Mouse (Mus musculus) ovary, postnatal 14 days (tissue): ENCODE measurements around the gene Lekr1.

Source experiments
- DNase-seq: peaks from one replicate; pipeline ENCODE4 v3.0.0; 2022; ENCODE audit warnings: low spot score

The Lekr1 gene

DNA sequence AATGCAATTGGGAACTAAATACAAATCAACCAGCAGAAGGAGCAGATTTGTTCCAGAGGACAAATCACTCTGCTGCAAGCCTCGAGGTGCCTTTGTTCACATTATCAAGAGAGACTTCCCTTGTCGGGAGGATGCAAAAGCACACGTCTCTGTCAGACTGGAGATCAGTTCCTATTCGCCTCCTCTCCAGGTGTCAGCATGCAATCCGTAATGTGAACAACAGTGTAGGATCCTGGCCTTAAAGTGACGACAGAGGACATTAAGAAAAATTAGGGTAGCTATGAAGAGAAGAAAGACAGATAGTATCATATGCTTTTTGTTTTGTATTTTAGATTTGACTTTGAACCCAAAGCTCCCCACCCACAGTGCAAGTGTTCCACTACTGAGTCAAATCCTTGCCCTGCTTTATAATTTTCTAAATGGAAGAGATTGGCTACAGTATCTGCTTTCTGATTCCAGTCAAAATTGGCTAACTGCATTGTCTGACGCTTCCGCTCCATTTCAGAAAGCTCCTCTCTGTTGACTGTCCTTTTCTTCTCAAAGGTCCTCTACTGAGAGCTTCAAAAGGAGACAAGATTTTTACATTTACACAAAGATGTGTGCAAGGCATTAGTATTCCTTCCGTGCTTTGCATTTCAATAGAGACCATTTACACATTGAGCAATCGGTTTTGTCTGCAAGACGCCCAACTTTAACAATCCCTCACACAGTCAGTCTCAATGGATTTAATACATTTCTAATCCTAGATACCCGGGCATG lies 8.9 kb upstream of the Lekr1 start:
- DNase-seq: no peak

DNA sequence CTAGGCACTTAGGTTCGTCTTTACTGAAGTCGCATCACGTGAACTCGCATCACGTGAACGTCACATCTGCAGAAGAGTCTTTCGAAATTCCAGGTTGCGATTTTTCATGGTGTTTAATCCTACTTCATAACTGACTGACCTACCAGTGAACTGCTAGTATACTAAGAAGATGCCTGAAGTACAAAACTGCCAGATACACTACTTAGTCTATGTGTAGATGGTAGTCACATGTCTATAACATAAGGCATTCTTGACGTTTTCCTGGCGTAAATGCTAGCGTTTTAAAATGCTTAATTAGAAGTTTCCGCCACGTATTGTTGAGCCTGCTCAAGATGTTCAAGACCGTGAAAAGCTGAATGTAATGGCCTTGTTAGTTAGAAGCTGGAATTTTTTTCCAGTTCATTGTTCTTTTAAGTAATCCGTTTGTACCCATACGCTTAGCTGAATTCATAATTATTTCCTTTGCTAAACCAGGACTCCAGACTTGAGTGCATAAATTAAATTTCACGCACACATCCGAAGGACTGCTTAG lies 7.9 kb upstream of the Lekr1 start:
- no peak for DNase-seq

- peak; percentile 60 for DNase-seq
Observed at GRCm38 (mm10) chr3:65658721-65659619, 7.1 kb upstream of the Lekr1 start.

GRCm38 (mm10) chr3:65659620-65659932 lies 6.5 kb upstream of the Lekr1 start:
- DNase-seq: no peak

GRCm38 (mm10) chr3:65660336-65660735 lies 5.7 kb upstream of the Lekr1 start:
- DNase-seq: no peak

GRCm38 (mm10) chr3:65661731-65662130 lies 4.3 kb upstream of the Lekr1 start:
- no peak for DNase-seq

- DNase-seq: no peak
Observed at GRCm38 (mm10) chr3:65663176-65663575, 2.9 kb upstream of the Lekr1 start.

DNA sequence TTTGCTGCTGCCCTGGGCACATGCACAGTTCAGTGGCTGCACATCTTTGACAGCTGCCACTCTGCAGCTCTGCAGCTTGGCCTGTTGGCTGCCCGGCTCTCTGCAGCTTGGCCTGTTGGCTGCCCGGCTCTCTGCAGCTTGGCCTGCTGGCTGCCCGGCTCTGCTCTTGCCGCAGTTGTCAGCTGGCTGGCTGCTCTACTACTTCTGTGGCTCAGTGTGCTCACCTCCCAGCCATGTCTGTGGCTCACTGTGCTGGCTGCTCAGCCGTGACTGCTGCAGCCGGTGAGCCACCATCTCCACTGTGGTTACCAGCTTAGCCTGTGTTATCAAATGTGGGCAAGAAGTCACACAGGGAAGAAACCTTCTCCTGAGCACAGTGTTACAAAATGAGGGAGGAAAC lies 4.2 kb downstream of the Lekr1 start:
- DNase-seq: no peak

DNA sequence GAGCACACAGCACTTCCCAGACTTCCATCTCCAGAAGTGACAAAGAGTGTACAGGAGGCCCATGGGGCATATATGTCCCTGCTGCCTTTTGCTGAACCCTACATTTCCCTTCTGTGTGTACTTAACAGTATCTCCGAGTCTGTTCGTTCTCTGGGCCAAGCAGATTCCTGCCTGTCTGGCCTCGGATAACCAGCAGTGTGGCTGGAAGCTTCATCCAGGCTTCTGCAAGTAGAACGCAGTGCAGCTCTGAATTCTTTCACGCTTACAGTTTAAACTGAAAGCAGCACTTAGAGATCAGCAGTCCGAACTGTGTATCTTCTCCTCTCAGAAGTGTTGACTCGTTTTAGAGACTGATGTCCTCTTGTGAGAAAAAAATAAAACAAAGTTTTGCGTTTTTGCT lies 7.7 kb downstream of the Lekr1 start:
- peak; percentile 25 for DNase-seq

DNA sequence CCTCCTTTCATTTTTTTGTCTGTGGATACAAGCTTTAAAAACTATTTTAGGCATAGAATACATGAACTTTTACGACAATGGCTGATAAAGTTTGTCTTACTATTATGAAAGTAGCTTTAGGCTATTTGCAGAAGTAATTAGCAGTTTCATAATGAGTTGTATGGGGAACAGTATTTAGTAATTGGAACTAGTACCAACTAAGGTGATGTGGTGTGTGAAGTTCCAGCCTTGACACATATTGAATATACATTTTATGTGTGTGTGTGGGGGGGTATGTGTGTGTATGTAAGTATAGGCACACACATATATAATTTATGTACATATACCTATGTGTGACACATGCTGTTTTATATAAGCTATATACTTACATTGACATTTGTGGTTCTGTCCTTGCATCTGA lies 14.6 kb downstream of the Lekr1 start:
- no peak for DNase-seq

DNA sequence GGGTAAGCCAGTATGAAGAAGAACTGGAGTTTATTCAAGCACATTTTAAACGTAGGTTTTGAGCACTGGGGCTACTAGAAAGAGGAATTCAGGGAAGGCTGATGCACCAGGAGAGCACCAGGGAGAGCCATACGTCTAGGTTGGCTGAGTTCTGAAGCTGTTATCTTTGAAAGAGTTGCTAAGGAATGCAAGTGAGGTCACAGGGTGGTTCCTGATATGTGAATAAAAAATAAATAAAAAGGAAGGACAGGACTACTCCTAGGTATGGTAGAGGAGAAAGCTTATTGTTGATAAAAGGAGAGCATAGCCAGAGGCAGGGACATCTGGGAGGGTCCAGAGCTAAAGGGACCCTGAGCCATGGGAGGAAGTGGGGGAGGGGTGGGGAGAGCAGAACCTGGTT lies 23.7 kb downstream of the Lekr1 start:
- DNase-seq: no peak

DNA sequence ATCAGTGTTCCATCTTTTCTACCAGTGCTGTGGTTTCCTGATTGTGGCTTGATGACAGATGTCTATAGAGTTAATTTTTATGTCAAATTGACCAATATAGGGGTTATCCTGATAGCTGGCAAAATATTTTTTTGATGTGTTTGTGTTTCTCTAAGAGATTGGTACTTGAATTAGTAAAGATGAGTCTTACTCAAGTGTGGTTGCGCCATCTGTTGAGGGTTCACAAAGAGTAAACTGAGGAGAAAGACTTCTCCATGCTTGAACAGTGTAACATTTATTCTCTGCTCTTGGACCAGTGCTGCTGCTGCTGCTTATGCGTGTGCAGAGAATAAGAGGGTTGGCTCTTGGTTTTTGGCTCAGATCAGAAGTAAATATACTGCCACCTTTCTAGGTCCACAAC lies 24.8 kb downstream of the Lekr1 start:
- DNase-seq: no peak

DNA sequence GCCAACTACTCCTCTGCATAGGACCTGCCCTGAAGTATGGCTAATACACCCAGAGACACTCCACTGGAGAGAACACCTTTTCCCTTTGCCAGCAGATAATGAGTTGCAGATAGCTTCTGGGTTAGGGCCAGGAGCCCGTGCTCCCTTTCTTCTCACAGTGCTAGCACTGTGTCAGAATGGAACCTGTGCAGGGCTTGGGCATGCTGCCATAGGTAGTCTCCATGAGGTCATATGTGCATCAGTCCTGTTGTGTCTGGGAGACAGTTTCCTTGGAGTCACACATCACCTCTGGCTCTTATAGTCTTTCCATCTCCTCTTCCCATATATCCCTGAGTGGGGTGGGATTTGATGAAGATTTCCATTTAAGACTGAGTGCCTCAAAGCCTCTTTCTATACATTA lies 33.7 kb downstream of the Lekr1 start:
- DNase-seq: no peak

GRCm38 (mm10) chr3:65714372-65714771 lies 48.3 kb downstream of the Lekr1 start:
- DNase-seq: no peak

DNA sequence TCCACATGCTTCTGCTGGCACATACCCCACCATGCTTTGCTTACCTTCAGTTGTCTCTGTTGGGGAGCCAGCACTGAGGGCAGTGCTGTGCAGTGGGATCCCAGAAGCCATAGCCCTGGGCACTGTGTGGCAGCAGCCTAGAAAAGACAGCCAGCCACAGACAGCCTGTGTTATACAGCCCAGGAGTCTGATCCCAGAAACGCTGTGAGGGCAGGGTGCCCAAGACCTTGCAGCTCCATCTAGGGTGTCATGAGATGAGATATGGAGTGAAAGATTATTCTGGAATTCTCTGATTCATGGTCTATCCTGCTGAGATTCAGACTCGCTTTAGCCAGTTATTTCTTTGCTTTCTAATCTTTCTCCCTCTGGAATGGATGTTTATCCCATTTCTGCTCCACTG lies 51.4 kb downstream of the Lekr1 start:
- no peak for DNase-seq

- DNase-seq: no peak
Observed at GRCm38 (mm10) chr3:65722897-65723296, 56.9 kb downstream of the Lekr1 start.

DNA sequence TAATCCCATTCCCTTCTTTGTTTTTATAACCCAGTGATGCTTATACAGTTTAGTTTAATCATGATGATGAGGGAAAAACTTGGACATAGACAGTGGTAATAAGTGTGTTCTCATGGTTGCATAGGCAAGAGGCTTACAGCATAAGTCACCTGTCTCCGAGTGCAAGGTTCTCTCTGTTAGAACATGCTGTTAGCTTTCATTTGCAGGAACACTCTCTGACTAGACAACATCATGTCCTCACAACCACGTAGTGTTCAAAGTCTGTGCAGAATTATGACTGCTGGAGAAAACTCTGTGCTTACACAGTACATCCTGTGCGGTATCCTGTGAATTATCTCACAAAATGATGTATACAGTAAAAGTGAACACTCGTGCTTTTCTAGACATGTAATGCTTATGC lies 57.6 kb downstream of the Lekr1 start:
- no peak for DNase-seq

GRCm38 (mm10) chr3:65737816-65738215 lies 71.8 kb downstream of the Lekr1 start:
- no peak for DNase-seq

DNA sequence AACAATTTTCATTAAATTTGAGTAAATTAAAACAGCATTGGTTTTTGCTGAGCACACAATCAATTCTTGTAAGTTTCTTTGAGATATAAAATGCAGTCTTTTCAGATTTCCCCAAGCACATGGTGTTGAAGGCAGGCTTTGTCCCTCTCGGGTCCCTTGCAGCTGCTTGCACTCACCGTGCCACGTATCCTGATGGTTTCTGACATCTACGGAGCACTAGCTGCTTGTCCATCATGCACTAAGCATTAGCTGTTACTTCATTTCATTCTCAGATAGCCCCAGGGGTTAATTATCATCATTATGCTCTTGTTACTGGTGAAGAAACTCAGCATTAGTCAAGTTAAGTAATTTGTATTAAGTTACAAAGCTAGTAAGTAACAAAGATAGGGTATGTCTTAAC lies 78.9 kb downstream of the Lekr1 start:
- DNase-seq: no peak

DNA sequence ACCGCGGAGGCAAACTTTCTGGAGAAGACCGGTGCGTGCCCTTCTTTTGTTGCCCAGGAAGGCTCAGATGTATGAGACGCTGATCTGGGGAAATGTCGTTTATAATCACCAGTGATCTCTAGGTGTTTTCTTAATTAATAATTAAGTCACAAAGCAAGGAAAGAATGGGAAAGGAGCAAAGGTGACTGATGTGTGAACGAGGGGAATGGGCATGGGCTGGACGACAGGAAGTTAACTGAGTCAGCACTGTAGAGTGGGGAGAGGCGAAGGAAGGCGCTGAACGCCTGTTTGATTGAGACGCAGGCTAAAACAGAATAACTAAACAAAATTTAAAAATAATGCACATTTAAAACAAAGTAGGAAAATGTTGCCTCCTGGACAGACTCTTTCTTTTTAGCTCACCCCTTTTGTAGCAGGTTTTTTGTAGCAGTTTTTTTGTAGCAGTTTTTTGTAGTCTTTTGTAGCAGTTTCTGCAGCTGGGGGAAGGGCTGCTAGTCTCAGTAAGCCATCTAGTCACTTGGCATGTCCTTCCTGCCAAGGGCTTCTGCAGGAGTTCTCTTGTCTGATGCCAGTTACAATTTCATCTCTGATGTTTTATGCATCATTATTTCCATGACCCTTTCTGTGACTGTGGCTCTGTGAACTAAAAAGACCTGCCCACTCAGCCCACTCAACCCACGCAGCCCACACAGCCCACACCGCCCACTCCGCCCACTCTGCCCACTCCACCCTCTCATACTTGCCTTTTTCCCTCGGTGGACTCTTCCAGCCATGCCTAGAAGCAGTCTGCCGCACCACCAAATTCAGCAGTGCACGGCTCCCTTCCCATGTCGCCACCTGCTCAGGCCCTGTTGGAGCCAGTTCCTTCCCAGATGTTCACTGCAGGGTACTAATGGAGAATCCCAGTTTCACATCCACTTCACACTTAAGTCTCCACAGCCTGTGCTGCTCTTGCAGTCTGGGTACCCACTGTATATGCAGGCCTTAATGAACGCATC lies 98.8 kb downstream of the Lekr1 start:
- DNase-seq: no peak

DNA sequence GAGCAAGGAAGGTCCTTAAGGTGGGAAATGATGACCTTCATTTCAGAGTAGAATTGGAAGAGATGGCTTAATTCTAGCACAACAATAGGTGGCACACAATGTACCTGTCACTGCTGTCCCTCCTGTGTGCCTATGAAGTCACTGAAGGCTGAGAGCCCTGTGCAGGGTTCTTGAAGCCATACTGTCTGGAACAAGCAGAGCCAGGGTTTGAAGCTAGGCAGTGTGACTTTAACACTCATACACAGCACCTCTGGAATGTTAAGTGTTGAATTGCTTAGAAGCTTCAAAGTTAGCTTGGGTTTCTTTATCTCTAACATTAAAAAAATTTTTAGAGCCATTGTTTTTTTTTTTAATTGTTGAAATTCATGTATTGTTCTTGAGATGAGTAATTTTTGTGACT lies 100.4 kb downstream of the Lekr1 start:
- no peak for DNase-seq

DNA sequence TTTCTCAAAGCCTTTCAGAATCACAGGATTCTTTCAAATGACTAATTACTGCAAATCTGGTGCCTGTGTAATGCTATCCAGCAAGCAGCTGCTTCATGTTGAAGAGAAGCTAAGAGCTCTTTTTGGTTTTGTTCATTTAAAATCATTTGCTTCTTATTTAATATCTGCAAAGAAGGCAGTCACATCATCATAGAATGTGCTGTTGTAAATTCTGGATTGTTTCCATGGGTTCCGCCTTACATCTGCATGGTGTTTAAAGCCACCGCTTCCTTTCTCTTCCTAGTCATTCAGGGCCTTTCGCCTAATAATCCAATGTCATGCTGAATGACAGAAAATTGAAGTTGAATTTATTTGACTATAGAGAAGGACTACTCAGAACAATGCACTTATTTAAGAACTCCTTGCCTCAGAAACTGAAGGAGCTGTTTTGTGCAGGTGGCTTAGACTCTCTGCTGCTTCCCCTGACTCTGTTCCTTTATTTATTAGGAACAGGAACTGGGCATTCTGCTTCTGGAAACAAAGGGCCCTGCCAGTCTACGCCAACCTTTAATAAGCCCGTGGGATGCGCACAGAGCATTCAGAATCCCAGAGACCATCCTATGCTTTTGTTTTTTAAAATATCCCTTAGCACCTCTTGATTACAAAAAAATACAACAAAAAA lies 101.3 kb downstream of the Lekr1 start:
- DNase-seq: no peak
